Mouse (Mus musculus) brain, embryonic 14.5 days (tissue): ENCODE measurements around the gene Ect2l. TPM values are rescaled to one million over a fixed set of nuclear protein-coding genes. Genes with fewer than 3 reads are reported as not detected.

ENCODE experiments used
- DNase-seq: peaks from one replicate; pipeline ENCODE4 v3.0.0-alpha.2; 2011; ENCODE audit warnings: low read depth
- CTCF ChIP-seq: fragments of 200-500 bp; IDR thresholded peaks from 2 replicates; pipeline ENCODE4 v1.5.1; 2012; ENCODE audit warnings: inconsistent platforms, mild to moderate bottlenecking, moderate library complexity, borderline replicate concordance; ENCODE audit not compliant: insufficient read depth, insufficient read length; ENCODE audit errors: extremely low read depth
- POLR2A ChIP-seq: fragments of 200-500 bp; IDR thresholded peaks from 2 replicates; pipeline ENCODE4 v1.6.1; 2012; ENCODE audit warnings: mild to moderate bottlenecking, inconsistent platforms, borderline replicate concordance; ENCODE audit not compliant: poor library complexity, insufficient read depth, insufficient read length, severe bottlenecking; ENCODE audit errors: extremely low read depth
- polyA plus RNA-seq: library from polyadenylated mRNA; depleted of rRNA; stranded (reverse); fragments of >200 nt; gene quantifications from 2 replicates; pipeline ENCODE4 v1.2.3, GENCODE M21; 2012

The Ect2l gene
- polyA plus RNA-seq, 1 experiment = 0.05 TPM

- no peak for TF ChIP-seq POLR2A
- TF ChIP-seq CTCF = no peak
- DNase-seq = no peak
Observed at GRCm38 (mm10) chr10:18199919-18200318, 10.8 kb downstream of the Ect2l start.

- TF ChIP-seq POLR2A = no peak
- TF ChIP-seq CTCF = no peak
Observed at GRCm38 (mm10) chr10:18198286-18199015, 12.2 kb downstream of the Ect2l start.

GRCm38 (mm10) chr10:18197206-18197979, 13.3 kb downstream of the Ect2l start:
- TF ChIP-seq POLR2A (no peak), CTCF (peak; percentile 85)
- peak; percentile 81 for DNase-seq

More at GRCm38 (mm10) chr10:18198286-18199015, 12.2 kb downstream of the Ect2l start:
- no peak for DNase-seq

GRCm38 (mm10) chr10:18194737-18195141, 16.0 kb downstream of the Ect2l start:
- DNase-seq = no peak
- TF ChIP-seq POLR2A (no peak), CTCF (no peak)

GRCm38 (mm10) chr10:18194156-18194555, 16.5 kb downstream of the Ect2l start:
- TF ChIP-seq CTCF = no peak
- no peak for TF ChIP-seq POLR2A
- no peak for DNase-seq

GRCm38 (mm10) chr10:18193221-18193620, 17.5 kb downstream of the Ect2l start:
- TF ChIP-seq POLR2A = no peak
- no peak for TF ChIP-seq CTCF
- DNase-seq = no peak

- no peak for TF ChIP-seq POLR2A
- no peak for TF ChIP-seq CTCF
- no peak for DNase-seq
Observed at GRCm38 (mm10) chr10:18191706-18192105, 19.0 kb downstream of the Ect2l start.

- no peak for DNase-seq
- TF ChIP-seq CTCF = no peak
- TF ChIP-seq POLR2A = no peak
Observed at GRCm38 (mm10) chr10:18189498-18189897, 21.2 kb downstream of the Ect2l start.

- no peak for TF ChIP-seq CTCF
- no peak for TF ChIP-seq POLR2A
- DNase-seq = no peak
Observed at GRCm38 (mm10) chr10:18188564-18188963, 22.1 kb downstream of the Ect2l start.

GRCm38 (mm10) chr10:18182246-18182645, 28.4 kb downstream of the Ect2l start:
- no peak for DNase-seq
- TF ChIP-seq CTCF (no peak), POLR2A (no peak)

GRCm38 (mm10) chr10:18177304-18177703, 33.4 kb downstream of the Ect2l start:
- no peak for DNase-seq
- TF ChIP-seq POLR2A (no peak), CTCF (no peak)
